7 mouse cellular contexts compared by ENCODE assay signal in the genomic region with DNA sequence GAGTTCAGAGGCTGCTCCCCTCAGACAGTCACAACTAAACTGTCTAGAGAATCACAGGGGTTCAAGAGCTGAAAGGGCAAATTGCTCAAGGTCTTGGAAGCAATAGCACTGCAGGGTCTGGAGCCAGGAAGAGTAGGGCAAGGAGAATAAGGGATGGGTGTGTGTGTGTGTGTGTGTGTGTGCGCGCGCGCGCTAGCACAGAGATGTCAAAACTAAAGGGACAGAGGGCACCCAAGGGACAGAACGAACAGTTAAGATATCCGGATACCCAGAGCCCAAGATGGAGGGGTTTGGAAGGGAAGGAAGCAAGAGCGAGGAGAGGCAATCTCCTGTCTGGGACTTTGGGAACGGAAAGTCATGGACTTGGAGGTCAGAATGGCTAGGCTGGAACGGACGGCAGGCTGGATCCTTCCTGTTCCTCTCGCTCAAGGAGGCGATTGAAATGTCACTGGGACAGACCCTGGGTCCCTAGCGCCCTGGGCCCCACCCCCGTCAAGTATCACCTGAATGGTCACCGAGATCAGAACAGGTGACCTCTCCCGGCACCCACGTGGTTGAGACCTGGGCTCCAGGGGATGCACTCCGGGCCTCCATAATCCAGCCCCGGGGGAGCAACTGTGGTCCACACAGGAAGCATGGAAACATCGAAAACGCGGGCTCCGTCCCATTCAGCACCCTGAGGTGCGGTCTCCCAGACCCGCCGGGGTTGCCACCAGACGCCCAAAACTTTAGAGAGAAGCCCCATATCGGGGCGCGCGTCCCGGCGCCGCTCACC. TPM values are rescaled to one million over a fixed set of nuclear protein-coding genes. Genes with fewer than 3 reads are reported as not detected.
DNase-seq lines count a peak whose midpoint lies in the region; ATAC-seq and TF ChIP-seq lines count a peak whose summit lies in the region.

No protein-coding gene starts in this region.

- DNase-seq in lung, postnatal 4 days: no peak
- DNase-seq in hindbrain, embryonic 10.5 days (ENCODE audit: low spot score): no peak
- DNase-seq in lung, postnatal 25 days (ENCODE audit: low spot score): peak; percentile 4
- DNase-seq in yolk sac, embryonic 10.5 days (ENCODE audit: low spot score): peak; percentile 24
- no peak for DNase-seq in thymus, postnatal 10 days (ENCODE audit: low spot score in 2 of 2)

- no peaks in the 10 kb centered on the region for H3K9me3 ChIP-seq in lung, embryonic 15.5 days
- no peaks in the 10 kb centered on the region for H3K9me3 ChIP-seq in hindbrain, embryonic 10.5 days

- H3K4me3 ChIP-seq in lung, embryonic 15.5 days: peak overlapping the region; percentile 96
- H3K4me3 ChIP-seq in bone marrow macrophage, adult 2 months (ENCODE audit: insufficient read depth, low read length): peak overlapping the region; percentile 92
- peak overlapping the region; percentile 80 for H3K4me3 ChIP-seq in hindbrain, embryonic 10.5 days

- peak overlapping the region; percentile 91 for H3K9ac ChIP-seq in lung, embryonic 15.5 days

- H3K4me1 ChIP-seq in lung, embryonic 15.5 days: peaks cover 20% of the 10 kb centered on the region
- peaks cover 3% of the 10 kb centered on the region; the same call in 1 of the 2 replicates for H3K4me1 ChIP-seq in bone marrow macrophage, adult 2 months (ENCODE audit: control insufficient read depth, insufficient read depth, low read length)
- peaks cover 49% of the 10 kb centered on the region for H3K4me1 ChIP-seq in hindbrain, embryonic 10.5 days (replicated peaks)

- H3K27ac ChIP-seq in lung, embryonic 15.5 days: peak overlapping the region; percentile 67
- H3K27ac ChIP-seq in bone marrow macrophage, adult 2 months (ENCODE audit: insufficient read depth, low read depth, low read length): 0 out of 2 replicates have a peak overlapping the region, but pooled peaks have one; percentile 9
- H3K27ac ChIP-seq in hindbrain, embryonic 10.5 days: peak overlapping the region; percentile 95

- no peak; the same call in none of the 2 replicates for ATAC-seq in lung, embryonic 15.5 days (ENCODE audit: borderline replicate concordance, extremely low read depth, low FRiP score, low TSS enrichment)

- no peaks in the 10 kb centered on the region for H3K27me3 ChIP-seq in lung, embryonic 15.5 days
- no peaks in the 10 kb centered on the region for H3K27me3 ChIP-seq in hindbrain, embryonic 10.5 days (ENCODE audit: insufficient read depth, poor library complexity, severe bottlenecking)

- peaks cover 63% of the 10 kb centered on the region for H3K36me3 ChIP-seq in lung, embryonic 15.5 days
- peaks cover 67% of the 10 kb centered on the region for H3K36me3 ChIP-seq in hindbrain, embryonic 10.5 days

- H3K4me2 ChIP-seq in lung, embryonic 15.5 days: peak overlapping the region; percentile 80

- TF ChIP-seq CTCF in bone marrow macrophage, adult 2 months (IDR thresholded peaks at IDR 0.05; ENCODE audit: low read depth, low read length): no peak

- WGBS in lung, embryonic 15.5 days: 3% methylated on average over 35 of the region's 35 CpGs
- 9% methylated on average over 35 of the region's 35 CpGs for WGBS in hindbrain, embryonic 10.5 days

- no peak for TF ChIP-seq POLR2A in bone marrow macrophage, adult 2 months (IDR thresholded peaks at IDR 0.05; ENCODE audit: borderline replicate concordance, low read depth, low read length)

RNA-seq across cellular contexts. Expression of a gene that starts 0.5 kb away (rescaled TPM):
- polyA plus RNA-seq in lung, embryonic 15.5 days (2015; fragmentation: Nextera tagmentation; extraction: Ambion mirVana): 146 and 147 TPM in 2 replicates
- polyA plus RNA-seq in bone marrow macrophage, adult 2 months (2012; ENCODE audit: insufficient read depth, insufficient read length, missing spikeins): 28.3 and 31.6 TPM in 2 replicates
- 252 and 255 TPM in 2 replicates for polyA plus RNA-seq in hindbrain, embryonic 10.5 days (2016; fragmentation: Nextera tagmentation; extraction: Ambion mirVana)

RNA-seq across cellular contexts. Expression of a gene that starts 9.3 kb away (rescaled TPM):
- polyA plus RNA-seq in lung, embryonic 15.5 days (2015; fragmentation: Nextera tagmentation; extraction: Ambion mirVana): 0.75 and 0.94 TPM in 2 replicates
- not detected in 2 replicates for polyA plus RNA-seq in bone marrow macrophage, adult 2 months (2012; ENCODE audit: insufficient read depth, insufficient read length, missing spikeins)
- 50.2 and 88.5 TPM in 2 replicates for polyA plus RNA-seq in hindbrain, embryonic 10.5 days (2016; fragmentation: Nextera tagmentation; extraction: Ambion mirVana)

RNA-seq across cellular contexts. Expression of a gene that starts 20.4 kb away (rescaled TPM):
- polyA plus RNA-seq in lung, embryonic 15.5 days (2015; fragmentation: Nextera tagmentation; extraction: Ambion mirVana): not detected in 2 replicates
- not detected in 2 replicates for polyA plus RNA-seq in bone marrow macrophage, adult 2 months (2012; ENCODE audit: insufficient read depth, insufficient read length, missing spikeins)
- 0.58 and 0.80 TPM in 2 replicates for polyA plus RNA-seq in hindbrain, embryonic 10.5 days (2016; fragmentation: Nextera tagmentation; extraction: Ambion mirVana)

RNA-seq across cellular contexts. Expression of a gene that starts 27.2 kb away (rescaled TPM):
- 83.2 and 88.4 TPM in 2 replicates for polyA plus RNA-seq in lung, embryonic 15.5 days (2015; fragmentation: Nextera tagmentation; extraction: Ambion mirVana)
- polyA plus RNA-seq in bone marrow macrophage, adult 2 months (2012; ENCODE audit: insufficient read depth, insufficient read length, missing spikeins): 72.0 and 77.4 TPM in 2 replicates
- 107 and 118 TPM in 2 replicates for polyA plus RNA-seq in hindbrain, embryonic 10.5 days (2016; fragmentation: Nextera tagmentation; extraction: Ambion mirVana)

RNA-seq across cellular contexts. Expression of a gene that starts 33.8 kb away (rescaled TPM):
- polyA plus RNA-seq in lung, embryonic 15.5 days (2015; fragmentation: Nextera tagmentation; extraction: Ambion mirVana): 11.4 and 11.8 TPM in 2 replicates
- 4.3 and 4.6 TPM in 2 replicates for polyA plus RNA-seq in bone marrow macrophage, adult 2 months (2012; ENCODE audit: insufficient read depth, insufficient read length, missing spikeins)
- 11.8 and 14.3 TPM in 2 replicates for polyA plus RNA-seq in hindbrain, embryonic 10.5 days (2016; fragmentation: Nextera tagmentation; extraction: Ambion mirVana)

Comparison
In these comparisons a context has a peak if more than half of its experiments do, and no peak if none do; other contexts are left out.
1. DNase-seq: peak in lung, postnatal 25 days (single experiment) and yolk sac, embryonic 10.5 days (single experiment); none in lung, postnatal 4 days (0 of 2), hindbrain, embryonic 10.5 days (single experiment) and thymus, postnatal 10 days (0 of 2).
2. H3K27ac ChIP-seq: peak in every context shown above with its lines; median percentile 95 in hindbrain, embryonic 10.5 days; 67 in lung, embryonic 15.5 days; 9 in bone marrow macrophage, adult 2 months.
3. RNA of a gene that starts 9.3 kb away (polyA plus RNA-seq): 50.2 to 88.5 TPM in hindbrain, embryonic 10.5 days; 0.75 to 0.94 TPM in lung, embryonic 15.5 days and not detected in bone marrow macrophage, adult 2 months; every median in the first group is over 10 times any median in the second.
4. Peak in every context shown above with its lines, with median percentiles within 50 percentile points of each other: H3K4me3 ChIP-seq.